Mouse (Mus musculus) hindbrain, embryonic 16.5 days (tissue): ENCODE measurements at regions not wholly inside any gene's neighbourhood (a gene's known extent, or its start where the extent isn't known, plus 50 kb on each side); places are given as distances from the start of the nearest gene placed in this dataset.

Experiments
- ATAC-seq: fragments of 200-750 bp; cut with Nextera tagmentation; 2 replicates; pipeline ENCODE4 v1.8.0; 2017; ENCODE audit warnings: moderate TSS enrichment, moderate library complexity
- H3K27ac ChIP-seq: fragments of 300-500 bp; sonication (generic); 2 replicates; pipeline ENCODE4 v1.5.1; 2014; ENCODE audit warnings: low read depth, mild to moderate bottlenecking, control low read depth, low read length, moderate library complexity
- H3K27me3 ChIP-seq: fragments of 300-500 bp; sonication (generic); replicated peaks from 2 replicates; pipeline ENCODE4 v1.6.1; 2014; ENCODE audit warnings: low read length; ENCODE audit not compliant: control insufficient read depth, insufficient read depth
- H3K36me3 ChIP-seq: fragments of 300-500 bp; sonication (generic); 2 replicates; pipeline ENCODE4 v1.6.1; 2014; ENCODE audit warnings: mild to moderate bottlenecking, low read length, moderate library complexity, mixed read lengths; ENCODE audit not compliant: control insufficient read depth, insufficient read depth
- H3K4me1 ChIP-seq: fragments of 300-500 bp; sonication (generic); 2 replicates; pipeline ENCODE4 v1.6.1; 2014; ENCODE audit warnings: low read depth, low read length; ENCODE audit not compliant: control insufficient read depth, insufficient read depth
- H3K4me2 ChIP-seq: fragments of 300-500 bp; sonication (generic); 2 replicates; pipeline ENCODE4 v1.6.1; 2014; ENCODE audit warnings: mild to moderate bottlenecking, low read length, control low read depth, moderate library complexity
- H3K4me3 ChIP-seq: fragments of 300-500 bp; sonication (generic); 2 replicates; pipeline ENCODE4 v1.5.1; 2014; ENCODE audit warnings: mild to moderate bottlenecking, low read length, control low read depth, moderate library complexity
- H3K9ac ChIP-seq: fragments of 300-500 bp; sonication (generic); 2 replicates; pipeline ENCODE4 v1.6.1; 2014; ENCODE audit warnings: low read depth, mild to moderate bottlenecking, control low read depth, low read length, moderate library complexity
- H3K9me3 ChIP-seq: fragments of 300-500 bp; sonication (generic); 2 replicates; pipeline ENCODE4 v1.6.1; 2014; ENCODE audit warnings: mild to moderate bottlenecking, low read length, moderate library complexity; ENCODE audit not compliant: control insufficient read depth
- WGBS: fragments of 180-500 bp; shearing (Covaris S2); extraction: QIAGEN DNeasy Blood & Tissue Kit; methylation state at CpG from one replicate; pipeline ENCODE4 v1.1.7; 2014; 5-methylcytosine and 5-hydroxymethylcytosine counted together

DNA sequence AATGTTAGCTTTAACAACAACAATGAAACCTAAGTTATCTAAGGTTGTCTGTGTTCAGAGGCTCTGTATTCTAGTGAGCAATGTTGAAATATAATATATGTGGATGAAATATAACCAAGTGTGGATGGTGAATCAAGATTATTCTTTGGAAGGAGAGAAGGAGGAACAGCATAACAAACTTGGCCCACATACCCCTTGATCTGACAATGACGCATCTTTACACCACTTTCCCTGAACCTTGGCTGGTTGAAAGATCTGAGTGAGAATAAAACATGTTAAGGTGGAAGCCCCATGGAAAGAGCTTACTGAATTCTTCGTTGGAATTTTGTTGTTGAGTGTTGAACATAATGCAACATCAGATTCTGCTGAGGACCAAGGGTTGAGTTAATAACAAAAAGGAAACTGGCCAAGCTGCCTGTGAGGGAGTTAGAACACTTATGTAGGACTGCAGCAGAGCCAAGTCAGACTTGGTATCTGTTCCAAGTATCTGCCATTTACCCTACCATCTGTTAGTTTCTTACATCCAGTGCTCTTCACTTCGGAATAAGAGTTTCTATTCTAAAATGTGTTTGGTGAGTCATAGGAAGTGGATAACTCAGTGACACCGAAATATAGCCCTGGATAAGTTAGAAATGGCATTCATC lies 268.8 kb downstream of the Gria2 start:
- Histone ChIP-seq H3K27ac (no peak overlapping the region), H3K4me3 (no peak overlapping the region), H3K27me3 (no peaks in the 10 kb centered on the region), H3K9ac (no peak overlapping the region), H3K4me2 (no peak overlapping the region), H3K4me1 (no peaks in the 10 kb centered on the region), H3K36me3 (no peaks in the 10 kb centered on the region), H3K9me3 (no peaks in the 10 kb centered on the region)
- no peak for ATAC-seq
- 80% methylated on average over 4 of the region's 4 CpGs for WGBS

DNA sequence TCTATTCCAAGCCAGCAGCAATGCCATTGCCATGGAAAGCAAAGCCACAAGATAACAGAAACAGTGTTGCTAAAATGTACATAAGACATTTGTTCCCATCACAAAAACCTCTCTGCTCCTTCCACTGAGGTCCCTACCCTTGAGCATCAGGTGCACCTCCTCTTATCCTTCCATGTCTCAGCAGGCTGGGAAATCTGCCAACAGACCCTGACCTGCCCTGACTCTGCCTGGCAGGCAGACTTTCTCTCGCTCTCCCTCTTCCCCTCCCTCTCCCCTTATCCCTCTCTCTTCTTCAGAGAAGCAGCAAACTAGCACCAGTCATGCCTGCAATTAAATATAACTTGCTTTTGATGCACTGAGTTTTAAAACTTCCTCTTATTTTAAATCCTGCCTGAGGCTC lies 288.6 kb downstream of the Gria2 start:
- Histone ChIP-seq H3K9ac (no peak overlapping the region), H3K4me3 (no peak overlapping the region), H3K27ac (no peak overlapping the region), H3K4me1 (no peaks in the 10 kb centered on the region), H3K9me3 (no peaks in the 10 kb centered on the region), H3K36me3 (no peaks in the 10 kb centered on the region), H3K27me3 (no peaks in the 10 kb centered on the region), H3K4me2 (no peak overlapping the region)
- no peak for ATAC-seq
- 31% methylated on average over 1 of the region's 1 CpGs for WGBS

DNA sequence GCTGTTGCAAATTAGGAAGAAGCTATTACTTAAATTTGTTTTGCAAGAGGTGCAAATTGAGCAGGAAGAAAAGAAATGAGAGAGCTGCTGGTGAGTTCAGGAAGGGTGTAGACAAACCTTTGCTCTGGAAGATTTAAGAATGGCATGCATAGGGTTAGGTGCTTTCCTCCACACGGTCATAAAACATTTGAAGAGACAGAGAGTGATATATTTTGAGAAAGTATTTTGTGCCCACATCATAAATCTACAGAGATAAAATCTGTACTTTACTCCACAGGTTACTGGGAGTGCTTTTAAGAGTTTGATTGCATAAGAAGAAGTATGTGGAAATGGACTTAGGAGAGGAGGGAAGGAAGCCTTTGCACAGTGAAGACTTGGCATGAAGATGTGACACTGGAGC lies 293.4 kb downstream of the Gria2 start:
- Histone ChIP-seq H3K4me1 (no peaks in the 10 kb centered on the region), H3K4me2 (no peak overlapping the region), H3K36me3 (no peaks in the 10 kb centered on the region), H3K27ac (no peak overlapping the region), H3K9ac (no peak overlapping the region), H3K4me3 (no peak overlapping the region), H3K9me3 (no peaks in the 10 kb centered on the region), H3K27me3 (no peaks in the 10 kb centered on the region)
- 78% methylated on average over 1 of the region's 1 CpGs for WGBS
- no peak for ATAC-seq

DNA sequence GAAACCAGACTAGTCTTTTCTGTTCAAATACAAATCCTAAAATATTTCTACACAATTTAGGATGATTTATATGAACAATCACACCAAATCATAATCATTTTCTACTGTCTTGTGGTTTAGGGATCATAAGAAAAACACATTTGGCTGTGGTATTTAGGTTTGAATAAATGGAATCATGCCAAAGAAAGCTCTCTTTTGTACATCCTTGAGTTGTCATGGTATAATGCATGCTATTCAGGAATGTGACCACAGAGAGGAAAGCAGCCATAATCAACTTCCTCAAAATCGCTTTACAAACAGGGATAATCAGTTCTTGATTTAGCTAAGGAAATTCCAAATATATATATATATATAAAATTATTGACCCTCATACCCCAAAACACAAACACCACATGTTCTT lies 295.9 kb downstream of the Gria2 start:
- no peak overlapping the region for H3K4me3 ChIP-seq
- no peak overlapping the region for H3K9ac ChIP-seq
- no peaks in the 10 kb centered on the region for H3K4me1 ChIP-seq
- no peak for ATAC-seq
- no peak overlapping the region for H3K4me2 ChIP-seq
- H3K27me3 ChIP-seq, result no peaks in the 10 kb centered on the region
- no peak overlapping the region for H3K27ac ChIP-seq
- no peaks in the 10 kb centered on the region for H3K36me3 ChIP-seq
- no peaks in the 10 kb centered on the region for H3K9me3 ChIP-seq
- WGBS, result 56% methylated on average over 1 of the region's 1 CpGs

DNA sequence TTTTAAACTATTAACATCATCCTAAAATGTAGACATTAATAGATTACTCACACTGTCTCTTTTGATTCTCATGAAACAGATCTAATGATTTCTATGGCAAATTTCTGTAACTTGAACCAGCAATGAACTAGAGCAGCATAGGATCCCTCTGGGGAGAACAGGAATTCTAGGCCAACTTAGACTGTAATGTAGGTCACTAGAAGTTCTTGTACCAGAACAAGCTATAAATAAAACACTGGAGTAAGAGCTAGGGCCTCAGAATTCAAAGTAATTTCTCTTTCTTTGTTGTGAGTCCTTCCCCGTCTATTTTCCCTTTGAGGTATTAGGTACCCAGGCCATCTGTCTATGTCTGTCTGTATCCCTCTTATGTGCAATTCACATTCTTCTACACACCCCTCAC lies 301.5 kb downstream of the Gria2 start:
- Histone ChIP-seq H3K27ac (no peak overlapping the region), H3K4me3 (no peak overlapping the region), H3K36me3 (no peaks in the 10 kb centered on the region), H3K4me2 (no peak overlapping the region), H3K27me3 (no peaks in the 10 kb centered on the region), H3K9me3 (no peaks in the 10 kb centered on the region), H3K4me1 (no peaks in the 10 kb centered on the region), H3K9ac (no peak overlapping the region)
- 47% methylated on average over 1 of the region's 1 CpGs for WGBS
- no peak for ATAC-seq

DNA sequence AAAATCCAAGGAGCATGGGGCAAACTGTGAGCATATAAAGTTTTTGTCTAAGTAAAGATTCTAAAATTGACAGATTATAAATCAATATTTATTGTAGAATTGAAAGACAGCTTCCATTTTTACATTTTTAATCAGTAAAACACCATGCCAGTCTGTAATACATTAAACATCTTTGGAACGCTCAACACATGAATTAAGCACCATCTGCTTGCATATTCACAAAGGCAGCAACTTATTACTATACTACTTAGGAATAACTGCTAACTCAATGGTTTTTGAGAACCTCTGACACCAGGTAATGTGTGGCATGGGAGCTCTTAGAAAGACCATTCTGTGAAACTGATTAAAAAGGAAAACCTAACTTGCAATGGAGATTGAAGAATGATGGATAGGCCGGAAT lies 306.1 kb downstream of the Gria2 start:
- Histone ChIP-seq H3K4me1 (no peaks in the 10 kb centered on the region), H3K27ac (no peak overlapping the region), H3K4me2 (no peak overlapping the region), H3K27me3 (no peaks in the 10 kb centered on the region), H3K36me3 (no peaks in the 10 kb centered on the region), H3K9ac (no peak overlapping the region), H3K9me3 (no peaks in the 10 kb centered on the region), H3K4me3 (no peak overlapping the region)
- 87% methylated on average over 2 of the region's 2 CpGs for WGBS
- no peak for ATAC-seq

DNA sequence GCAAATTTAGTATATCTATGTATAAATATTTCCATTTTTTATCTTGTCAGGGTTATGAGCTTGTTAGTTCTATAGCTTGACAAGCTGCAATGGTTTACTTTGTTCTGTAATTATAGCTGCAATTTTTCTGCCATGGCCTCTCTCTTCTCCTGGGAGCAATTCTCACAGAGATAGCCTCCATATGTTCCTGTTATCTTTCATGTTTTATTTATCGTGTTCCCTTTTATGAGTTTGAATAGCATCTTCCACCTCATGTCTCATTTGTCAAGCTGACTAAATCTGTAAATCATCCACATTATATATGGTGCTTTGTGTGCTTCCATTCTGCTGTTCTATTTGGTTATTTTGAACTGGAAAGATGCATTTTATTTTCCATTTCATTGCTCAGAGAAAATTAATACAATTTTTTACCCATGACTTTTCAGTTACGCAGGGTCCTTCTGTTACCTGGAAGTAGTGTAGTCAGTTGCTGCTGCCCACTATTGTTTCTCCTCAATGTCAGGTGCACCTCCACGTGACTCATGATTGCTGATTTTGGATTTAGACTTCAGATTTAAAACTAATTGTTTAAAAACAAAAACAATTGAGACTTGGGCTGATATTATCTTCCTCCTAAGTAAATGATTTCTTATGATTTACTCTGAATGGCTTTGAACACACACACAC lies 318.3 kb downstream of the Gria2 start:
- Histone ChIP-seq H3K4me1 (no peaks in the 10 kb centered on the region), H3K4me2 (no peak overlapping the region), H3K27ac (no peak overlapping the region), H3K9ac (no peak overlapping the region), H3K9me3 (no peaks in the 10 kb centered on the region), H3K4me3 (no peak overlapping the region), H3K27me3 (no peaks in the 10 kb centered on the region), H3K36me3 (no peaks in the 10 kb centered on the region)
- ATAC-seq, result no peak
- 55% methylated on average over 3 of the region's 3 CpGs for WGBS

DNA sequence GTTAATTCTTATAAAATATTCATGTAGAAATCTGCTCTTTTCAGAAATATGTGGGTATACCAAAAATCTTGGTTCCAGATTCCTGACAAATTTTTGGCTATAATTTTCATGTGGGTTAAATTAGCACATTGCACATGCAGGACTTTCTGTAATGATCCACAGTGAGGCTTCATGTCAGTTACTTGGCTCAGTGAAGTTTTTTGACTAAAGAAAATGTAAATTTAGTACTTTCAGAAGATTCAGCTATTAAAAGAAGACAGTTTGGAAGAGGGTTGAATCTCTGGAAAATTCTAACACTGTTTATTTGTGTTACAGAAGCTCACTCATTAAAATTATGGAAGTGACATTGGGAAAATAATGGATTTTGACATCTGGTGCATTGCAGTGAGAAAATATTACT lies 324.0 kb downstream of the Gria2 start:
- no peak overlapping the region for H3K4me3 ChIP-seq
- no peak overlapping the region for H3K4me2 ChIP-seq
- no peaks in the 10 kb centered on the region for H3K4me1 ChIP-seq
- no peaks in the 10 kb centered on the region for H3K36me3 ChIP-seq
- no peak overlapping the region for H3K27ac ChIP-seq
- no peak for ATAC-seq
- no peak overlapping the region for H3K9ac ChIP-seq
- H3K9me3 ChIP-seq, result no peaks in the 10 kb centered on the region
- H3K27me3 ChIP-seq, result no peaks in the 10 kb centered on the region

DNA sequence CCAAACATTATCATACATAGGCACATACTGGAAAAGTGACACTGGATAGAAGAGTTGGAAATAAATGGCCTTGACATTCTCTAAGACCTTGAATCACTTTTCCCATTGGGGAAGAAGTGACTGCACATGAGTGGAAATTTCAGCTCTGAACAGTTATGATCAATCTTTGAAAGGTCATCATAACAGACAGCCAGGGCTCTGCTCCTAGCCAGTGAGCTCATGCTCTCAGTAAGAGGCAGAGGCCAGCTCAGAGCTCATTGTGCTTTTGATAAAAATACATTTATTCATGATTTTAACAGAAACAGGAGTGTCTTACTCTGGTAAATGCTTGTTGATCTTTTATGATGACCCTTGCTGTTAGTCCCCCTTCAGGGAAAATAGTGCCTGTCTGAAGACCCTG lies 328.9 kb downstream of the Gria2 start:
- Histone ChIP-seq H3K9me3 (no peaks in the 10 kb centered on the region), H3K4me1 (no peaks in the 10 kb centered on the region), H3K9ac (no peak overlapping the region), H3K36me3 (no peaks in the 10 kb centered on the region), H3K27me3 (no peaks in the 10 kb centered on the region), H3K4me3 (no peak overlapping the region), H3K4me2 (no peak overlapping the region), H3K27ac (no peak overlapping the region)
- no peak for ATAC-seq
